ENCODE assay signal across 21 mouse cellular contexts in genomic region chr1:51622181-51622862, GRCm38 (mm10).
DNase-seq lines count a peak whose midpoint lies in the region; ATAC-seq and TF ChIP-seq lines count a peak whose summit lies in the region.
"Had no signal": no experiment of that assay in that cellular context is flagged by ENCODE, and none has a peak within 500 bp of the region (broad histone marks: within the 10 kb centered on the region; RNA-seq: fewer than 3 reads in every experiment).

No protein-coding gene starts in this region.

- H3K27ac ChIP-seq in forebrain, embryonic 12.5 days, result peak overlapping the region; percentile 65
- no peak overlapping the region for H3K27ac ChIP-seq in forebrain, embryonic 16.5 days (ENCODE audit: low read length)
- H3K27ac ChIP-seq in midbrain, embryonic 11.5 days (ENCODE audit: low read depth, low read length), result no peak overlapping the region
- no peak overlapping the region for H3K27ac ChIP-seq in midbrain, postnatal 0 days (ENCODE audit: low read depth, low read length)
- 0 out of 2 replicates have a peak overlapping the region, but pooled peaks have one; percentile 35 for H3K27ac ChIP-seq in midbrain, embryonic 13.5 days
- H3K27ac ChIP-seq: embryonic facial prominence, embryonic 10.5 days; heart, embryonic 13.5 days; hindbrain, embryonic 12.5 days; hindbrain, postnatal 0 days; intestine, embryonic 15.5 days had no signal

- peaks cover 38% of the 10 kb centered on the region for H3K4me1 ChIP-seq in forebrain, embryonic 12.5 days
- H3K4me1 ChIP-seq in forebrain, embryonic 16.5 days (replicated peaks; ENCODE audit: control insufficient read depth, insufficient read depth, low read length), result peaks cover 16% of the 10 kb centered on the region
- H3K4me1 ChIP-seq in midbrain, embryonic 11.5 days (ENCODE audit: control insufficient read depth, insufficient read depth, low read length), result peaks cover 19% of the 10 kb centered on the region
- peaks cover 7% of the 10 kb centered on the region; the same call in 1 of the 2 replicates for H3K4me1 ChIP-seq in midbrain, postnatal 0 days (ENCODE audit: insufficient read depth, low read length)
- peaks cover 43% of the 10 kb centered on the region for H3K4me1 ChIP-seq in midbrain, embryonic 13.5 days (replicated peaks)
- H3K4me1 ChIP-seq: heart, embryonic 13.5 days; intestine, embryonic 15.5 days had no signal

- H3K9me3 ChIP-seq in forebrain, embryonic 12.5 days, result no peaks in the 10 kb centered on the region
- H3K9me3 ChIP-seq in forebrain, embryonic 16.5 days (ENCODE audit: control insufficient read depth, low read length), result no peaks in the 10 kb centered on the region
- H3K9me3 ChIP-seq in midbrain, embryonic 11.5 days (ENCODE audit: control insufficient read depth, low read length), result no peaks in the 10 kb centered on the region
- H3K9me3 ChIP-seq in midbrain, postnatal 0 days (ENCODE audit: low read length), result no peaks in the 10 kb centered on the region
- no peaks in the 10 kb centered on the region for H3K9me3 ChIP-seq in midbrain, embryonic 13.5 days
- H3K9me3 ChIP-seq: embryonic facial prominence, embryonic 10.5 days; heart, embryonic 13.5 days; hindbrain, embryonic 12.5 days; intestine, embryonic 15.5 days had no signal

- no peak overlapping the region for H3K4me3 ChIP-seq in forebrain, embryonic 12.5 days (replicated peaks)
- H3K4me3 ChIP-seq in forebrain, embryonic 16.5 days (replicated peaks; ENCODE audit: low read length), result no peak overlapping the region
- no peak overlapping the region for H3K4me3 ChIP-seq in midbrain, embryonic 11.5 days (ENCODE audit: low read depth, low read length)
- H3K4me3 ChIP-seq in midbrain, postnatal 0 days (ENCODE audit: low read depth, low read length), result no peak overlapping the region
- H3K4me3 ChIP-seq in midbrain, embryonic 13.5 days (replicated peaks), result no peak overlapping the region
- H3K4me3 ChIP-seq: embryonic facial prominence, embryonic 10.5 days; heart, embryonic 13.5 days; hindbrain, embryonic 12.5 days; intestine, embryonic 15.5 days had no signal

- no peak for TF ChIP-seq CTCF in midbrain, postnatal 0 days (IDR thresholded peaks at IDR 0.05)

- no peaks in the 10 kb centered on the region for H3K36me3 ChIP-seq in forebrain, embryonic 12.5 days (replicated peaks)
- H3K36me3 ChIP-seq in forebrain, embryonic 16.5 days (ENCODE audit: control insufficient read depth, insufficient read depth), result no peaks in the 10 kb centered on the region
- no peaks in the 10 kb centered on the region for H3K36me3 ChIP-seq in midbrain, embryonic 11.5 days (ENCODE audit: control insufficient read depth, insufficient read depth, low read length)
- no peaks in the 10 kb centered on the region for H3K36me3 ChIP-seq in midbrain, postnatal 0 days (ENCODE audit: insufficient read depth, low read length)
- no peaks in the 10 kb centered on the region for H3K36me3 ChIP-seq in midbrain, embryonic 13.5 days
- H3K36me3 ChIP-seq: embryonic facial prominence, embryonic 10.5 days; heart, embryonic 13.5 days; hindbrain, embryonic 12.5 days; intestine, embryonic 15.5 days had no signal

- peak; percentile 85 for DNase-seq in midbrain, embryonic 11.5 days (ENCODE audit: low spot score, missing footprints)
- no peak for DNase-seq in midbrain, postnatal 0 days (ENCODE audit: low spot score)
- peak; percentile 26 for DNase-seq in ZHBTc4 (ENCODE audit: low read depth, low spot score)
- DNase-seq in kidney, postnatal 14 days, result no peak
- no peak for DNase-seq in thymus, postnatal 25 days
- DNase-seq: adrenal gland, postnatal 10 days; cerebellum, adult 18-20 months; cerebellum, postnatal 10 days; gastrocnemius, postnatal 36 days; heart, adult 11 months; heart, postnatal 36 days; kidney, adult 2 months had no signal

- no peak overlapping the region for H3K9ac ChIP-seq in forebrain, embryonic 12.5 days
- no peak overlapping the region for H3K9ac ChIP-seq in forebrain, embryonic 16.5 days (replicated peaks; ENCODE audit: low read depth, low read length)
- H3K9ac ChIP-seq in midbrain, embryonic 11.5 days (ENCODE audit: low read length), result no peak overlapping the region
- H3K9ac ChIP-seq in midbrain, postnatal 0 days (replicated peaks; ENCODE audit: low read length, poor library complexity, severe bottlenecking), result no peak overlapping the region
- no peak overlapping the region for H3K9ac ChIP-seq in midbrain, embryonic 13.5 days (replicated peaks)
- H3K9ac ChIP-seq: heart, embryonic 13.5 days; hindbrain, embryonic 12.5 days; intestine, embryonic 15.5 days had no signal

- no peak overlapping the region for H3K4me2 ChIP-seq in forebrain, embryonic 12.5 days
- no peak overlapping the region for H3K4me2 ChIP-seq in forebrain, embryonic 16.5 days (ENCODE audit: low read length)
- no peak overlapping the region for H3K4me2 ChIP-seq in midbrain, embryonic 11.5 days
- no peak overlapping the region for H3K4me2 ChIP-seq in midbrain, postnatal 0 days (ENCODE audit: low read depth, low read length, poor library complexity, severe bottlenecking)
- H3K4me2 ChIP-seq in midbrain, embryonic 13.5 days (replicated peaks), result no peak overlapping the region
- H3K4me2 ChIP-seq: heart, embryonic 13.5 days; hindbrain, embryonic 12.5 days; intestine, embryonic 15.5 days had no signal

- WGBS in forebrain, embryonic 12.5 days, result 12% methylated on average over 9 of the region's 9 CpGs
- WGBS in forebrain, embryonic 16.5 days, result 16% methylated on average over 9 of the region's 9 CpGs
- 24% methylated on average over 9 of the region's 9 CpGs for WGBS in midbrain, embryonic 11.5 days
- 32% methylated on average over 9 of the region's 9 CpGs for WGBS in midbrain, postnatal 0 days
- WGBS in midbrain, embryonic 13.5 days, result 14% methylated on average over 9 of the region's 9 CpGs

- ATAC-seq in forebrain, embryonic 12.5 days (ENCODE audit: low FRiP score), result peak; percentile 36; the same call in 1 of the 2 replicates
- no peak for ATAC-seq in forebrain, embryonic 16.5 days
- peak; percentile 65; the same call in 1 of the 2 replicates for ATAC-seq in midbrain, embryonic 11.5 days (ENCODE audit: low FRiP score)
- no peak for ATAC-seq in midbrain, postnatal 0 days (ENCODE audit: low FRiP score)
- peak; percentile 41 for ATAC-seq in midbrain, embryonic 13.5 days
- ATAC-seq: hindbrain, postnatal 0 days; intestine, embryonic 15.5 days had no signal

- H3K27me3 ChIP-seq in forebrain, embryonic 12.5 days, result peaks cover 6% of the 10 kb centered on the region
- no peaks in the 10 kb centered on the region for H3K27me3 ChIP-seq in forebrain, embryonic 16.5 days (replicated peaks; ENCODE audit: control insufficient read depth, insufficient read depth, low read length)
- H3K27me3 ChIP-seq in midbrain, embryonic 11.5 days (ENCODE audit: control insufficient read depth, insufficient read depth, low read length), result peaks cover 5% of the 10 kb centered on the region; the same call in 1 of the 2 replicates
- no peaks in the 10 kb centered on the region for H3K27me3 ChIP-seq in midbrain, postnatal 0 days (ENCODE audit: insufficient read depth, low read length)
- peaks cover 12% of the 10 kb centered on the region for H3K27me3 ChIP-seq in midbrain, embryonic 13.5 days
- H3K27me3 ChIP-seq: CH12.LX; heart, embryonic 13.5 days; hindbrain, embryonic 12.5 days; intestine, embryonic 15.5 days had no signal

Comparison
In these comparisons a context has a peak if more than half of its experiments do, and no peak if none do; other contexts are left out.
1. ATAC-seq: peak in forebrain, embryonic 12.5 days (single experiment), midbrain, embryonic 11.5 days (single experiment) and midbrain, embryonic 13.5 days (single experiment); none in forebrain, embryonic 16.5 days (single experiment) and midbrain, postnatal 0 days (single experiment).
2. H3K27ac ChIP-seq: peak in forebrain, embryonic 12.5 days (single experiment) and midbrain, embryonic 13.5 days (single experiment); none in forebrain, embryonic 16.5 days (single experiment), midbrain, embryonic 11.5 days (single experiment) and midbrain, postnatal 0 days (single experiment).
3. DNase-seq: peak in midbrain, embryonic 11.5 days (single experiment) and ZHBTc4 (single experiment); none in midbrain, postnatal 0 days (single experiment), kidney, postnatal 14 days (single experiment) and thymus, postnatal 25 days (single experiment).